Mouse (Mus musculus): ENCODE data around the gene Slc36a4. TPM values are rescaled to one million over a fixed set of nuclear protein-coding genes. Genes with fewer than 3 reads are reported as not detected.

Slc36a4 gene
- polyA plus RNA-seq, 1 experiment: 2.4 TPM

DNA sequence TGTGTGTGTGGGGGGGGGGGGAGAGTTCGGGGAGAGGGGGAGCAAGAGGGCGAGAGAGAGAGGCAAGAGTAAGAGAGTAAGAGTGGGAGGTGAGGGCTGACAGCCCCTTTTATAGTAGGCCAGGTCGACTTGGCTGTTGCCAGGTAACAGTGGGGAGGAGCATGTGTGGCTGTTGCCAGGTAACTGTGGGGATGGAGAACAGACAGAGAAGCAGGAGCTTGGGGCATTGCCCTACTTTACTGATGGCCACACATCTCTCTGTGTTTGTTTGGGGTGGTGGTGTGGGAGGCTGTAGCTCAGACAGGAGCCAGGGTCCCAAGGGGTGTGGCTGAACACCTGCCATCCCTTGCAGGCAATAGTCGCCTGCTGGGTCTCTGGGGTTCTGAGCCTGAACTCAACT lies 63.9 kb downstream of the Slc36a4 start:
- TF ChIP-seq POLR2A (IDR thresholded peaks at IDR 0.05; ENCODE audit: insufficient read depth, low read length) (no peak), CTCF (IDR thresholded peaks at IDR 0.05; ENCODE audit: low read depth, low read length) (no peak), EP300 (IDR thresholded peaks at IDR 0.05; ENCODE audit: insufficient read depth, low read depth, low read length) (no peak)
- no peaks in the 10 kb centered on the region for H3K27me3 ChIP-seq (ENCODE audit: control insufficient read depth, insufficient read depth, low read length, poor library complexity, severe bottlenecking)
- H3K4me1 ChIP-seq (ENCODE audit: control insufficient read depth, insufficient read depth, low read length): no peaks in the 10 kb centered on the region
- H3K27ac ChIP-seq (ENCODE audit: insufficient read depth, low read length): no peak overlapping the region
- no peaks in the 10 kb centered on the region for H3K36me3 ChIP-seq (ENCODE audit: control insufficient read depth, insufficient read depth, low read length, poor library complexity, severe bottlenecking)
- no peaks in the 10 kb centered on the region for H3K9me3 ChIP-seq (replicated peaks; ENCODE audit: control insufficient read depth, insufficient read depth, low read length, poor library complexity, severe bottlenecking)
- no peak overlapping the region for H3K9ac ChIP-seq (ENCODE audit: low read depth, poor library complexity, severe bottlenecking)
- H3K4me3 ChIP-seq (ENCODE audit: low read depth, low read length): no peak overlapping the region

- H3K4me1 ChIP-seq (ENCODE audit: control insufficient read depth, insufficient read depth, low read length): no peaks in the 10 kb centered on the region
- H3K9ac ChIP-seq (ENCODE audit: low read depth, poor library complexity, severe bottlenecking): no peak overlapping the region
- no peaks in the 10 kb centered on the region for H3K27me3 ChIP-seq (ENCODE audit: control insufficient read depth, insufficient read depth, low read length, poor library complexity, severe bottlenecking)
- no peaks in the 10 kb centered on the region for H3K9me3 ChIP-seq (replicated peaks; ENCODE audit: control insufficient read depth, insufficient read depth, low read length, poor library complexity, severe bottlenecking)
- no peak overlapping the region for H3K4me3 ChIP-seq (ENCODE audit: low read depth, low read length)
- TF ChIP-seq POLR2A (IDR thresholded peaks at IDR 0.05; ENCODE audit: insufficient read depth, low read length): no peak
- no peak for TF ChIP-seq CTCF (IDR thresholded peaks at IDR 0.05; ENCODE audit: low read depth, low read length)
- no peak for TF ChIP-seq EP300 (IDR thresholded peaks at IDR 0.05; ENCODE audit: insufficient read depth, low read depth, low read length)
- H3K36me3 ChIP-seq (ENCODE audit: control insufficient read depth, insufficient read depth, low read length, poor library complexity, severe bottlenecking): no peaks in the 10 kb centered on the region
- H3K27ac ChIP-seq (ENCODE audit: insufficient read depth, low read length): no peak overlapping the region
These were observed 65.4 kb downstream of the Slc36a4 start for GRCm38 (mm10) chr9:15774911-15775310.

GRCm38 (mm10) chr9:15781936-15782335 lies 72.4 kb downstream of the Slc36a4 start:
- H3K4me1 ChIP-seq (ENCODE audit: control insufficient read depth, insufficient read depth, low read length): no peaks in the 10 kb centered on the region

GRCm38 (mm10) chr9:15786192-15786591 lies 76.7 kb downstream of the Slc36a4 start:
- H3K9me3 ChIP-seq (replicated peaks; ENCODE audit: control insufficient read depth, insufficient read depth, low read length, poor library complexity, severe bottlenecking): no peaks in the 10 kb centered on the region
- no peak overlapping the region for H3K4me3 ChIP-seq (ENCODE audit: low read depth, low read length)
- TF ChIP-seq CTCF (IDR thresholded peaks at IDR 0.05; ENCODE audit: low read depth, low read length) (no peak), EP300 (IDR thresholded peaks at IDR 0.05; ENCODE audit: insufficient read depth, low read depth, low read length) (no peak), POLR2A (IDR thresholded peaks at IDR 0.05; ENCODE audit: insufficient read depth, low read length) (no peak)
- no peak overlapping the region for H3K9ac ChIP-seq (ENCODE audit: low read depth, poor library complexity, severe bottlenecking)
- no peaks in the 10 kb centered on the region for H3K4me1 ChIP-seq (ENCODE audit: control insufficient read depth, insufficient read depth, low read length)
- no peaks in the 10 kb centered on the region for H3K27me3 ChIP-seq (ENCODE audit: control insufficient read depth, insufficient read depth, low read length, poor library complexity, severe bottlenecking)
- H3K36me3 ChIP-seq (ENCODE audit: control insufficient read depth, insufficient read depth, low read length, poor library complexity, severe bottlenecking): no peaks in the 10 kb centered on the region
- no peak overlapping the region for H3K27ac ChIP-seq (ENCODE audit: insufficient read depth, low read length)

More at GRCm38 (mm10) chr9:15781936-15782335, 72.4 kb downstream of the Slc36a4 start:
- H3K4me3 ChIP-seq (ENCODE audit: low read depth, low read length): no peak overlapping the region
- H3K9ac ChIP-seq (ENCODE audit: low read depth, poor library complexity, severe bottlenecking): no peak overlapping the region
- H3K36me3 ChIP-seq (ENCODE audit: control insufficient read depth, insufficient read depth, low read length, poor library complexity, severe bottlenecking): no peaks in the 10 kb centered on the region
- H3K9me3 ChIP-seq (replicated peaks; ENCODE audit: control insufficient read depth, insufficient read depth, low read length, poor library complexity, severe bottlenecking): no peaks in the 10 kb centered on the region
- TF ChIP-seq POLR2A (IDR thresholded peaks at IDR 0.05; ENCODE audit: insufficient read depth, low read length) (no peak), CTCF (IDR thresholded peaks at IDR 0.05; ENCODE audit: low read depth, low read length) (no peak), EP300 (IDR thresholded peaks at IDR 0.05; ENCODE audit: insufficient read depth, low read depth, low read length) (no peak)
- H3K27me3 ChIP-seq (ENCODE audit: control insufficient read depth, insufficient read depth, low read length, poor library complexity, severe bottlenecking): no peaks in the 10 kb centered on the region
- H3K27ac ChIP-seq (ENCODE audit: insufficient read depth, low read length): no peak overlapping the region

DNA sequence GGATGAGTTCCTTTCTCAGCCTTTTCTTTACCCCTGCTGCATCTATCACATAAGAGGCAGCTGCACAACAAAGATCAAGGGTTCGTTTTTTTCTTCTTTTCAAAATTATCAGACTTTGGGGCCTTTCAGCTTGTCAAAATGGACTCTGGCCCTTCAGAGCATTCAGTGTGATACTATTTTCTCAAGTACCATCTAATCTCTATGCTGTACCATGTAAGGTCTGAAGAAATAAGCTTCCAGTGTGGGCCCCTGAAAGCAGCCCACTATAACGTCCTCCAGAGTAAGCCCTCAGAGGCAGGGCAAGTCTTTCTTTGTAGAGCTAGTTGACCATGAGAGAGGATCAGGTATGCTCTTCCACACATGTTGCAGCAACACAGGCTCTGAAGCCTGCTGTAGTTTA lies 77.1 kb downstream of the Slc36a4 start:
- no peak overlapping the region for H3K27ac ChIP-seq (ENCODE audit: insufficient read depth, low read length)
- no peak overlapping the region for H3K9ac ChIP-seq (ENCODE audit: low read depth, poor library complexity, severe bottlenecking)
- H3K4me1 ChIP-seq (ENCODE audit: control insufficient read depth, insufficient read depth, low read length): no peaks in the 10 kb centered on the region
- no peaks in the 10 kb centered on the region for H3K27me3 ChIP-seq (ENCODE audit: control insufficient read depth, insufficient read depth, low read length, poor library complexity, severe bottlenecking)
- TF ChIP-seq CTCF (IDR thresholded peaks at IDR 0.05; ENCODE audit: low read depth, low read length) (no peak), POLR2A (IDR thresholded peaks at IDR 0.05; ENCODE audit: insufficient read depth, low read length) (no peak), EP300 (IDR thresholded peaks at IDR 0.05; ENCODE audit: insufficient read depth, low read depth, low read length) (no peak)
- H3K4me3 ChIP-seq (ENCODE audit: low read depth, low read length): no peak overlapping the region
- no peaks in the 10 kb centered on the region for H3K9me3 ChIP-seq (replicated peaks; ENCODE audit: control insufficient read depth, insufficient read depth, low read length, poor library complexity, severe bottlenecking)
- H3K36me3 ChIP-seq (ENCODE audit: control insufficient read depth, insufficient read depth, low read length, poor library complexity, severe bottlenecking): no peaks in the 10 kb centered on the region

DNA sequence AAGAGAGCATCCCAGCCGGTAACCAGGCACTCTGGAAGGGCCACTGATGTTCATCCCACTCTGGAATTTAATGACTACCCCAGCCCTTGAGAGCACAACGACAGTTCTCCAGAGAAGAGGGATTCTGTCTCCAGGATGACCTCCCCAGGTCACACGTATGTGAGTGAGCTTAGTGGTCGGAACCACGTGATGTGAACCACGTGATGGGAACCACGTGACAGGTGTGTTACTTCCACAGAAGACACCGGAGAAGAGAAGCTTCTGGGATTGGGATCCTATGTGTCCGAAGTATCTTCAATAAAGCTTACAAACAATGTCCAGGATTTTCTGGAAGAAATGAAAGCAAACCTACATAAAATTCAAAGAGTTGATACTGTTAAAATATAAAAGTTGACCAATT lies 82.5 kb downstream of the Slc36a4 start:
- H3K27me3 ChIP-seq (ENCODE audit: control insufficient read depth, insufficient read depth, low read length, poor library complexity, severe bottlenecking): no peaks in the 10 kb centered on the region
- no peaks in the 10 kb centered on the region for H3K4me1 ChIP-seq (ENCODE audit: control insufficient read depth, insufficient read depth, low read length)
- no peak overlapping the region for H3K9ac ChIP-seq (ENCODE audit: low read depth, poor library complexity, severe bottlenecking)
- TF ChIP-seq POLR2A (IDR thresholded peaks at IDR 0.05; ENCODE audit: insufficient read depth, low read length) (no peak), CTCF (IDR thresholded peaks at IDR 0.05; ENCODE audit: low read depth, low read length) (no peak), EP300 (IDR thresholded peaks at IDR 0.05; ENCODE audit: insufficient read depth, low read depth, low read length) (no peak)
- H3K27ac ChIP-seq (ENCODE audit: insufficient read depth, low read length): no peak overlapping the region
- H3K4me3 ChIP-seq (ENCODE audit: low read depth, low read length): no peak overlapping the region
- H3K36me3 ChIP-seq (ENCODE audit: control insufficient read depth, insufficient read depth, low read length, poor library complexity, severe bottlenecking): no peaks in the 10 kb centered on the region
- H3K9me3 ChIP-seq (replicated peaks; ENCODE audit: control insufficient read depth, insufficient read depth, low read length, poor library complexity, severe bottlenecking): no peaks in the 10 kb centered on the region

Other genes with a start within 250 kb of the Slc36a4 start
- gene Smco4, start 216.3 kb upstream of the Slc36a4 start, polyA plus RNA-seq (2011; ENCODE audit: insufficient read depth, insufficient read length, low read depth, missing spikeins): 8.7 and 12.2 TPM in 2 replicates
- not detected in 2 replicates for gene Deup1, start 81.8 kb upstream of the Slc36a4 start, polyA plus RNA-seq (2011; ENCODE audit: insufficient read depth, insufficient read length, low read depth, missing spikeins)
- not detected in 2 replicates for gene Mtnr1b, start 164.8 kb downstream of the Slc36a4 start, polyA plus RNA-seq (2011; ENCODE audit: insufficient read depth, insufficient read length, low read depth, missing spikeins)